Mouse (Mus musculus): ENCODE measurements around the gene Tmem205. TPM values are rescaled to one million over a fixed set of nuclear protein-coding genes. Genes with fewer than 3 reads are reported as not detected.

Gene Tmem205
- total RNA-seq (2022) = 10 to 100 TPM; 42.8 to 49.1 (median 43.5) TPM

- peak; percentile 93 to 96 for DNase-seq (ENCODE audit: low spot score in 2 of 2)
These were observed at the start of gene Tmem205, which contains the start of gene Ccdc159 for GRCm38 (mm10) chr9:21927208-21927753. Tmem205 (minus strand) TSS chr9:21927556. Ccdc159 (plus strand) TSS chr9:21927471.

- DNase-seq (ENCODE audit: low spot score in 2 of 2) = no peak
These were observed 49.3 kb upstream of the Tmem205 start for GRCm38 (mm10) chr9:21976626-21977175.

- DNase-seq (ENCODE audit: low spot score in 2 of 2) = no peak
These were observed 41.9 kb upstream of the Tmem205 start for GRCm38 (mm10) chr9:21969304-21969703.

- no peak for DNase-seq (ENCODE audit: low spot score in 2 of 2)
These were observed 41.5 kb upstream of the Tmem205 start for GRCm38 (mm10) chr9:21968883-21969282.

GRCm38 (mm10) chr9:21963417-21963816 is 36.1 kb upstream of the Tmem205 start, which contains the start of gene Epor:
Epor (minus strand) TSS chr9:21963506.
- no peak for DNase-seq (ENCODE audit: low spot score in 2 of 2)

GRCm38 (mm10) chr9:21962416-21963059 is 35.2 kb upstream of the Tmem205 start:
- DNase-seq (ENCODE audit: low spot score in 2 of 2) = peak; percentile 68 to 72

- DNase-seq (ENCODE audit: low spot score in 2 of 2) = no peak
These were observed 34.7 kb upstream of the Tmem205 start for GRCm38 (mm10) chr9:21962010-21962409.

GRCm38 (mm10) chr9:21961366-21961980 is 34.1 kb upstream of the Tmem205 start:
- DNase-seq (ENCODE audit: low spot score in 2 of 2) = no peak

GRCm38 (mm10) chr9:21960558-21961208 is 33.3 kb upstream of the Tmem205 start:
- DNase-seq (ENCODE audit: low spot score in 2 of 2) = no peak

GRCm38 (mm10) chr9:21960135-21960534 is 32.8 kb upstream of the Tmem205 start:
- no peak for DNase-seq (ENCODE audit: low spot score in 2 of 2)

- DNase-seq (ENCODE audit: low spot score in 2 of 2) = no peak
These were observed 31.9 kb upstream of the Tmem205 start for GRCm38 (mm10) chr9:21959244-21959643.

- no peak for DNase-seq (ENCODE audit: low spot score in 2 of 2)
These were observed 31.0 kb upstream of the Tmem205 start for GRCm38 (mm10) chr9:21958372-21958771.

GRCm38 (mm10) chr9:21955570-21956281 is 28.4 kb upstream of the Tmem205 start, which contains the start of gene Swsap1:
Swsap1 (plus strand) TSS chr9:21955755.
- DNase-seq (ENCODE audit: low spot score in 2 of 2) = peak; percentile 99 to 100

- DNase-seq (ENCODE audit: low spot score in 2 of 2) = no peak
These were observed 27.8 kb upstream of the Tmem205 start for GRCm38 (mm10) chr9:21955225-21955569.

GRCm38 (mm10) chr9:21954635-21955034 is 27.3 kb upstream of the Tmem205 start:
- DNase-seq (ENCODE audit: low spot score in 2 of 2) = no peak

GRCm38 (mm10) chr9:21953600-21953999 is 26.2 kb upstream of the Tmem205 start:
- peak; percentile 59 to 76 for DNase-seq (ENCODE audit: low spot score in 2 of 2)

- peak; percentile 7 to 8 for DNase-seq (ENCODE audit: low spot score in 2 of 2)
These were observed 24.6 kb upstream of the Tmem205 start for GRCm38 (mm10) chr9:21951977-21952376.

- DNase-seq (ENCODE audit: low spot score in 2 of 2) = peak; percentile 2 to 12
These were observed 23.0 kb upstream of the Tmem205 start for GRCm38 (mm10) chr9:21950322-21950721.

- peak in 1 of 2 experiments; percentile 40 for DNase-seq (ENCODE audit: low spot score in 2 of 2)
These were observed 21.4 kb upstream of the Tmem205 start for GRCm38 (mm10) chr9:21948790-21949189.

GRCm38 (mm10) chr9:21948146-21948545 is 20.8 kb upstream of the Tmem205 start:
- DNase-seq (ENCODE audit: low spot score in 2 of 2) = peak in 1 of 2 experiments; percentile 5

- DNase-seq (ENCODE audit: low spot score in 2 of 2) = peak in 1 of 2 experiments; percentile 4
These were observed 20.3 kb upstream of the Tmem205 start for GRCm38 (mm10) chr9:21947540-21948130.
